Mouse (Mus musculus) neural tube, embryonic 14.5 days (tissue): ENCODE measurements at regions not wholly inside any gene's neighbourhood (a gene's known extent, or its start where the extent isn't known, plus 50 kb on each side); places are given as distances from the start of the nearest gene placed in this dataset.

Experiments
- ATAC-seq: fragments of 200-750 bp; cut with Nextera tagmentation; 2 replicates; pipeline ENCODE4 v1.8.0; 2017; ENCODE audit warnings: low read depth, mild to moderate bottlenecking, moderate TSS enrichment, moderate library complexity
- H3K27ac ChIP-seq: fragments of 300-500 bp; sonication (generic); 2 replicates; pipeline ENCODE4 v1.5.1; 2014; ENCODE audit warnings: low read depth, mild to moderate bottlenecking, control low read depth, low read length, moderate library complexity, mixed read lengths
- H3K27me3 ChIP-seq: fragments of 300-500 bp; sonication (generic); 2 replicates; pipeline ENCODE4 v1.6.1; 2014; ENCODE audit warnings: low read length; ENCODE audit not compliant: control insufficient read depth, insufficient read depth
- H3K36me3 ChIP-seq: fragments of 300-500 bp; sonication (generic); 2 replicates; pipeline ENCODE4 v1.6.1; 2014; ENCODE audit warnings: low read length, mixed read lengths; ENCODE audit not compliant: control insufficient read depth, insufficient read depth
- H3K4me1 ChIP-seq: fragments of 300-500 bp; sonication (generic); 2 replicates; pipeline ENCODE4 v1.6.1; 2014; ENCODE audit warnings: low read length; ENCODE audit not compliant: control insufficient read depth, insufficient read depth
- H3K4me2 ChIP-seq: fragments of 300-500 bp; sonication (generic); 2 replicates; pipeline ENCODE4 v1.6.1; 2014; ENCODE audit warnings: mild to moderate bottlenecking, low read depth, low read length, control low read depth
- H3K4me3 ChIP-seq: fragments of 300-500 bp; sonication (generic); 2 replicates; pipeline ENCODE4 v1.5.1; 2014; ENCODE audit warnings: low read depth, low read length, control low read depth, mixed read lengths
- H3K9ac ChIP-seq: fragments of 300-500 bp; sonication (generic); replicated peaks from 2 replicates; pipeline ENCODE4 v1.6.1; 2014; ENCODE audit warnings: low read depth, mild to moderate bottlenecking, control low read depth, low read length, mixed read lengths
- H3K9me3 ChIP-seq: fragments of 300-500 bp; sonication (generic); 2 replicates; pipeline ENCODE4 v1.6.1; 2016; ENCODE audit warnings: low read length; ENCODE audit not compliant: control insufficient read depth
- WGBS: fragments of 180-500 bp; shearing (Covaris S2); extraction: QIAGEN DNeasy Blood & Tissue Kit; methylation state at CpG from one replicate; pipeline ENCODE4 v1.1.7; 2014; 5-methylcytosine and 5-hydroxymethylcytosine counted together

DNA sequence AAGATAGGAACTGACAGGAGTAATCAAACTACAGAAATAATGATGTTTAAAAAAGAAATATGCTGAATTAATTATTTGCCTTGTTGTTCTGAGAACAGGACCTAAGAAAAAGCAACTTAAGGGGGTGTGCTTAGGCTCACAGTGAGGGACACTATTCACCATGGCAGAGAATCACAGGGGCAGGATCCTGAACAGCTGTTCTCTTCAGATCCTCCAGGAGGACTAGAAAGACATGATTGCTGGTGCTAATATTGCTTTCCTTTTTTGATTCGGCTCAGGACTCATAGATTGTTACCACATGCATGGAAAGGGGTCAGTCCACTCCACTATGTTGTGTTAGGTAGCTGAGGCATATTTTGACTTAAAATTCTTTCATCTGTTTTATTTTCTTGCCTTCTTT lies 425.4 kb upstream of the Tecrl start:
- Histone ChIP-seq H3K27ac (no peak overlapping the region), H3K4me3 (no peak overlapping the region), H3K36me3 (no peaks in the 10 kb centered on the region), H3K4me1 (no peaks in the 10 kb centered on the region), H3K9me3 (no peaks in the 10 kb centered on the region), H3K27me3 (no peaks in the 10 kb centered on the region), H3K4me2 (no peak overlapping the region), H3K9ac (no peak overlapping the region)
- no peak for ATAC-seq
- WGBS: 18% methylated on average over 1 of the region's 1 CpGs

DNA sequence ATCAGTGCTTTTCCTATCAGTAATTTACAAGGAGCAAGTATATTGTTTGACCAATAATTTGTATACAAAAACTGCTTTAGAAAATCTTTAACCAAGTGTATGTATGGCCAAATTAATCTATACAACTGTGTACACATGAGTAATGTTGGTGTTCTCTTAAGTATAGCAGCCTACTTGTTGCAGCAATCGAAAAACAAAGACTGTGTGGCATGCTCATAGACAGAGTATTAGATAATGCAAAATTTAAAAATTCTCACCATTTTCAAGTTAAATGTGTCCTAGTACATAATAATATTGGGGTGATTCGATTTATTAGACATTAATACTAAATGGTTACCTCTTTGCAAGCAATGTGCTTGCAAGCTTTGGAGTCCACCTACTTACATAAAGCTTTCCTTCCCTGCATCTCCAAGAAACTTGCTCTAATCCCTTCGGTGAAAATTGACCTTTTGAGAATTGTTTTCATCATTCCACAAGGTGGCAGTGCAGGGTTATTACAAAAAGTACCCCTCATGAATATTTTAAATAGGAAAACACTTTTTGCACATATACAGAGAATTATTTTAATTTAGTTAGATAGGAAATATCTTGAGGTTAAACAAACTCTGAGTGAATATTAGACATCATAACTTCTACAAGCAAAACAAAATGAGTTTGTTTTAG lies 423.4 kb upstream of the Tecrl start:
- no peak overlapping the region for H3K4me3 ChIP-seq
- H3K9me3 ChIP-seq: no peaks in the 10 kb centered on the region
- H3K27me3 ChIP-seq: no peaks in the 10 kb centered on the region
- no peak for ATAC-seq
- no peak overlapping the region for H3K4me2 ChIP-seq
- H3K27ac ChIP-seq: no peak overlapping the region
- H3K36me3 ChIP-seq: no peaks in the 10 kb centered on the region
- H3K9ac ChIP-seq: no peak overlapping the region
- H3K4me1 ChIP-seq: no peaks in the 10 kb centered on the region
- 34% methylated on average over 3 of the region's 3 CpGs for WGBS

GRCm38 (mm10) chr5:83741913-83742312 lies 386.9 kb upstream of the Tecrl start:
- H3K4me2 ChIP-seq: no peak overlapping the region
- no peaks in the 10 kb centered on the region for H3K4me1 ChIP-seq
- 78% methylated on average over 3 of the region's 3 CpGs for WGBS
- H3K9ac ChIP-seq: no peak overlapping the region
- no peak for ATAC-seq
- H3K9me3 ChIP-seq: no peaks in the 10 kb centered on the region
- H3K27me3 ChIP-seq: no peaks in the 10 kb centered on the region
- no peak overlapping the region for H3K4me3 ChIP-seq
- no peaks in the 10 kb centered on the region for H3K36me3 ChIP-seq
- H3K27ac ChIP-seq: no peak overlapping the region

- Histone ChIP-seq H3K36me3 (no peaks in the 10 kb centered on the region), H3K4me1 (no peaks in the 10 kb centered on the region), H3K27ac (no peak overlapping the region), H3K9me3 (no peaks in the 10 kb centered on the region), H3K9ac (no peak overlapping the region), H3K4me2 (no peak overlapping the region), H3K4me3 (no peak overlapping the region), H3K27me3 (no peaks in the 10 kb centered on the region)
- no peak for ATAC-seq
- WGBS: 57% methylated on average over 1 of the region's 1 CpGs
Measured at GRCm38 (mm10) chr5:83695383-83695782, 340.4 kb upstream of the Tecrl start.

DNA sequence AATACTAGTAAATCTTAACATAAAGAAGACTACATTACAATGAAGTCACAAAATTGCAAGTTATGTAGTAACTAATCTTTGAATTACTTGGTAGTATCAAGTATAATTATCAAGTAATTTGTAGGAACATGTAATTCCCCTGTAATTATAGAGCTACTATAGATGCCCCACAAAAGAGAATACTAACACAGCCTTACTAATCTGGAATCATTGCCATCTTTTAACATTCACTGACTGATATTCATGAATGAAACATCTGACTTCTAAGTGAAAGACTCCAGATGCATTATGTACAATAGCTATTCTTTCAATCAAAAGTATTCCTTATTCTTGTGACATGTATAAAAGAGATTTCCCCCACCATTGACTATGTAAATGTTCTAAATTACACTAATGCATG lies 337.3 kb upstream of the Tecrl start:
- Histone ChIP-seq H3K27ac (no peak overlapping the region), H3K4me1 (no peaks in the 10 kb centered on the region), H3K4me3 (no peak overlapping the region), H3K27me3 (no peaks in the 10 kb centered on the region), H3K4me2 (no peak overlapping the region), H3K9me3 (no peaks in the 10 kb centered on the region), H3K36me3 (no peaks in the 10 kb centered on the region), H3K9ac (no peak overlapping the region)
- no peak for ATAC-seq

DNA sequence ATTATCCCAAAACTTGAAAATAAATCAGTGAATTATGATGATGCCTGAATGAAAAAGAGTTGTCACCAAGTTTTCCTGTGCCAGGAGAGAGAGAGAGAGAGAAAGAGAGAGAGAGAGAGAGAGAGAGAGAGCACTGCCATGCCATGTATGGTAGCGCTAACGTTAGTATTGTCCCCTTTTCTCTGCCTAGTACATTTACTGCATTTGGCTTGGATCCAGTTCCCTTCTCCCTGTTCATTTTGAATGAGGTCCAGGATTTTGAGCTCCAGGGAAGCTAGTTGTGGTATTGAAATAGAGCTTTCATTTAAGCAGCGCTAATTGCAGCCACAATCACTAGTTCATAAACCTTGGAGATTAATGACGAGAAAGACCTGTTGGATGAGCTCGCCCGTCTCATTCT lies 323.4 kb upstream of the Tecrl start:
- 31% methylated on average over 6 of the region's 6 CpGs for WGBS
- Histone ChIP-seq H3K27ac (no peak overlapping the region), H3K9ac (no peak overlapping the region), H3K4me2 (no peak overlapping the region), H3K9me3 (no peaks in the 10 kb centered on the region), H3K36me3 (no peaks in the 10 kb centered on the region), H3K4me1 (no peaks in the 10 kb centered on the region), H3K27me3 (no peaks in the 10 kb centered on the region), H3K4me3 (no peak overlapping the region)
- peak; percentile 83; the same call in 1 of the 2 replicates for ATAC-seq

DNA sequence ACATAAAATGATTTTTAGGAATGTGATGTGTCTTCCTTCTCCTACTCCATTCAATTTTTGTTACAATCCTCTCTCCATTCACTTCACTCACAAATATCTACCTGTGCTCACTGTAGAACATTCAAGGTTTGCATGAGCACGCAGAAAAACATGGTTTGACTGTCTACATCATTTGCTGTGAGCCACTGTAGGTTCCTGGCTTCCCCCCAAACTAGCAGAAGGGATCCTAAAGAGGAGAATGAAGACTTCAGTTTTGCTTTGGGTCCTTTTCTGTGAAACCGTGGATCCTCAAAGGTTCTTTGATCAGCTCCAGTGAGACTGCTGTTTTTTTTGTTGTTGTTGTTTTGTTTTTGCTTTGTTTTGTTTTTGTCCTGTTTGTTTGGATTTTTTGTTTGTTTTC lies 304.1 kb upstream of the Tecrl start:
- H3K9ac ChIP-seq: no peak overlapping the region
- no peaks in the 10 kb centered on the region for H3K4me1 ChIP-seq
- no peaks in the 10 kb centered on the region for H3K36me3 ChIP-seq
- no peak overlapping the region for H3K4me3 ChIP-seq
- no peaks in the 10 kb centered on the region for H3K9me3 ChIP-seq
- no peaks in the 10 kb centered on the region for H3K27me3 ChIP-seq
- no peak for ATAC-seq
- 84% methylated on average over 2 of the region's 2 CpGs for WGBS
- H3K27ac ChIP-seq: no peak overlapping the region
- no peak overlapping the region for H3K4me2 ChIP-seq

GRCm38 (mm10) chr5:83651329-83651728 lies 296.3 kb upstream of the Tecrl start:
- Histone ChIP-seq H3K4me1 (no peaks in the 10 kb centered on the region), H3K4me2 (no peak overlapping the region), H3K9ac (no peak overlapping the region), H3K4me3 (no peak overlapping the region), H3K27me3 (no peaks in the 10 kb centered on the region), H3K27ac (no peak overlapping the region), H3K9me3 (no peaks in the 10 kb centered on the region), H3K36me3 (no peaks in the 10 kb centered on the region)
- no peak for ATAC-seq
- 19% methylated on average over 2 of the region's 2 CpGs for WGBS

GRCm38 (mm10) chr5:83622612-83623374 lies 267.8 kb upstream of the Tecrl start:
- no peak overlapping the region for H3K4me2 ChIP-seq
- WGBS: 69% methylated on average over 7 of the region's 7 CpGs
- no peak overlapping the region for H3K27ac ChIP-seq
- no peak overlapping the region for H3K9ac ChIP-seq
- H3K9me3 ChIP-seq: no peaks in the 10 kb centered on the region
- H3K36me3 ChIP-seq: no peaks in the 10 kb centered on the region
- no peak for ATAC-seq
- H3K4me3 ChIP-seq: no peak overlapping the region
- H3K27me3 ChIP-seq: no peaks in the 10 kb centered on the region
- H3K4me1 ChIP-seq: no peaks in the 10 kb centered on the region
